Mouse (Mus musculus): ENCODE measurements around the gene Snrpb2.
A peak's percentile ranks its signal among the peaks of the same experiment; 100 is the strongest.

The Snrpb2 gene

DNA sequence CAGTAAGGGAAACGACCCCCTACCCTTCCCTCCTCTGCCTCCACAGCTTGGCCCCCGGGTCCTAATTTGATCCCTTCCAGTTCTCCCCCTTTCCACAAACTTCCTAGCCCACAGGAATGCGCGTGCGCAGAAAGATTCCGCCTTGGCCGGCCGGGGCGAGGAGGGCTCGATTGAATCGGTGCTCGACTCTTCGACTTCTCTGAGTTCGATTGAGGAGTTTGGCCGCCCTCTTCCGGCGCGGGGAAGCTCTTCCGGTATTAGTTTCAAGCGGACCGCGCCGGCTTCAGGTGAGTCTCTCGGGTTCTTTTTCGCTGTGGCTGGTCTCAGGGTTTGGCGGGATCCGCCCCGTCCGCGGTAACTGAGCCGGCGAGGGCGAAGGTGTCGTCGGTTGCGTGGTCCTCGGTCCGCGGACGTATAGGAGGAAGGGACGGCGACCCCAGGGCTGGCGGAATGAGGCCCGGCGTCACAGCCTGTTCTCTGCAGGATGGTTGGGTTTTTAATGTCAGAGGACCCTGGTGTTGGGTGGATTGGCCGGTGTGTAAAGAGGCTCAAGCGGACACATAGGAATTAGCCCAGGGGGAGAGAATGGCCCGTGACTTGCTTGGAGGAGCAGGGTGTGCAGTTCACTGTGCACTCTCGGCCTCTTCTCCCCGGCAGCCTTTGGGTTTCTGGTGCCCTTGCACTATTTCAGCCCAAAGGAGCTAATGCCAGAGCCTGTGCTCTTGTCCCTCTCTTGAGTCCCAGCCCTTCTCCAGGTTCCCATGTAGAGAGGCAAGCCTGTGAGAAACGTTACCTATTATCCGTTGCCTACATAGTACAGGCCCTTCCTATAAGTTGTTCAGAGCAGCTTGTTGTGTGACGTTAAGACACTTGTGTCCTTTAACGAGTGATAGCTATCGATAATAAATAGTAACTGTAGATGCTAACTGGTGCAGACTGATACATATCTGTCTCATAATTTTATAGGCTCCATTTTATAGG, at the start of gene Snrpb2:
Gene Snrpb2 (plus strand): TSS at position 228 of the 981 bp plus-strand sequence.
- DNase-seq = peak; percentile 79

DNA sequence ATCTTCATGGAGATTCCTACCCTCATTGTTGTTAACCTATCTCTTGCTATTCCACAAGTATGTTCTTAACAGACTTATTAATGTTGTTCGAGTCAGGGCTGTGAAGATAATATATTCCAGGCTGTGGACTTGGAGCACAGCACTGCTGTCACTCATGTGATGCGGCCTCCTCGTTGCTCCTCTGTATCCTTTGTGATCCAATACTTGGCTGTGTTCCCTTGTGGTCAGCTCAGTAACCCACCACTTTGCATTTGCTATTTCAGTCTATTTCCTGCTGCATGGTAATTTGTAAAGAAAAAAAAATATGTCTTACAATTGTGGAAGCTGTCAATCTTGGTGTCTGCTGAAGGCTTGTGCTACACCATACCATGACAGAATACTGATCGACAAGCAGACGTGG, 49.8 kb upstream of the Snrpb2 start:
- DNase-seq = no peak

DNA sequence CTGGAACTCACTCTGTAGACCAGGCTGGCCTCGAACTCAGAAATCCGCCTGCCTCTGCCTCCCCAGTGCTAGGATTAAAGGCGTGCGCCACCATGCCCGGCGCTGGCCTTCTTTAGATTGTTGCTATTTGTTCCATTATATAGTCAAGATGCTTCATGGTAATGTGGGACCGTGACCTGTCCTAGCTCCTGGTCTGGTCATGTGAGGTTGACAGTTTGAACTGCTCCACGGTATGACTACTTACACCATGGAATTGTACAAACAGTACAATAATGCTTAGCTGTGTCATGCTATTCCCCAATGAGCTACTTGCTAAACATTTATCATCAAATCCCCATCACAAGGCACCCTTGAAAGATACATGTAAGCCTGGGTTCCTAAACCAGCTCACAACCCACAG, 44.8 kb upstream of the Snrpb2 start:
- DNase-seq = no peak

DNA sequence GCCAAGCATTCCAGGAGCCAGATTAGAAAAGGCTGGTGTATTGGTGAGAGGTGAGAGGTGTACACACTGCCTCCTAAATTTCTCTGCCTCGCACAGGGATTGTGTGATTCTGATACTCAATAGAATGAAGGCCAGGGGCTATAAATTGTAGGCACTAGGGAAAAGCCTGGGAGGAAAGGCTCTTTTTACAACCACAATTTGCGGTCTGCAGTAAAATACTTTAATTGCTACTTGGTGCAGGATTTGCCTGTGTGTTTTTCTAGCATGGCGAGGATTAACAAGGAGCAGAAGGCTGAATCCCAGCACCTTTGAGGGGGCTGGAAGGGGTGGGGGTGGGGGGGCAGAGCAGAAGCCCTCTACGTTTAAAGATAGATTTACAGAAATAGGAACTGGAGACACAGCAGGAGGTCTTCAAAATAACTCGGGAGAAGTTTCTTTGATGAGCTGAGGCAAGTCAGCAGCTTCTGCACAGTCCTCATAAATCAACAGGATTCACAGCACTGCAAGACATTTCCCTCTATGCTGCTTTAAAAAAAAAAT, 44.2 kb upstream of the Snrpb2 start:
- DNase-seq = no peak

DNA sequence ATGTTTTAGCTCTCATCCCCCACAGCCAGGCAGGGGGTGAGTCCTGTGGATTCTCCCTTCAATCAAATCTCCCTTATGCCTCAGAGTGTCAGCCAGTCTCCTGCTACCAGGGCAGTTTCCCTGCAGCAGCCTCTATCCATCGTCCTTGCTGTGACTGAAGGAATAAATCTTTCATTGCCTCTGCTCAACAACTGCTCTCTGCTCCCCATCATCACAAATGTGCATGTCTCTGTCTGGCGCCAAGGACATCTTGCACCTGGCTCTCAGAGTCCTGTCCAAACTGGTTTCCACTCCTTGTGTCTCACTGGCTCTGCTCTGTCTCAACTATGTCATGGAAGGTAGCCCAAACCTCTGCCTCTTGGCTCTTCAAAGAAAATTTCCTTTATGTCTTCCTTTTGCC, 43.1 kb upstream of the Snrpb2 start:
- DNase-seq = no peak

DNA sequence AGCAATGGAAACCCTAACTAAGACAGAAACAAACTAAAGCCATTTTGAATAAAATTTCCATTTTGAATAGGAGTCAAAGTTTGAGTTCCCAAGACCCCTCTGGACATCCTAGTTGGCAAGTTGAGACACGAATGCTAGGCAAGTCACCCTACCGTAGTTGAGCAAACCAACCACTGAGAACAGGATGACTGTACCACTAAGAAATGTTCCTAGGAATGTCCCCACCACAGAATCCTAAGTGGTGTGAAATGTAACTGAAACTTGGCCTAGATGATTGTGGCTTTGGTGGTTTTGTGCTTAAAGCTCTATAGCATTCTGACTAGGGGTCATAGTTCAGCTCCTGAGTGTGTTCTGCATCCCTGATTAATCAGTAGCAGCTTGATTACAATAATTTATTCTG, 39.5 kb upstream of the Snrpb2 start:
- DNase-seq = no peak

DNA sequence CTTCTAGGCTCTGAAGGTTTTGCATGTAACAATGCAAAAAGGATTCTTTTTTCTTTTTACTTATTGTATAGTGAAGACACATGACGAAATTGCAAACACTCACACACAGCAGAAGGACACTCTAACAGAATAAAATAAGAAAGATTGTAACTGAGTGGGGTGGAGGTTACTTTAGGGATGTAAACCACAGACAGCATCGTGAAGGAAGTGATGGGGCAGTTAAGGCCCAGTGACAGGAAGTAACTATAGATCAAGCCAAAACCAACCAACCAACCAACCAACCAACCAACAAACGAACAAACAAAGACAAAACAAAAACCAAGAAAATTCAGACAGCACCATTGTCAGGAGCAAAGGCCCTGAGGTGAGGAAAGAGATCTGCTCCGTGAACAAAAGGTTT, 38.6 kb upstream of the Snrpb2 start:
- DNase-seq = no peak

DNA sequence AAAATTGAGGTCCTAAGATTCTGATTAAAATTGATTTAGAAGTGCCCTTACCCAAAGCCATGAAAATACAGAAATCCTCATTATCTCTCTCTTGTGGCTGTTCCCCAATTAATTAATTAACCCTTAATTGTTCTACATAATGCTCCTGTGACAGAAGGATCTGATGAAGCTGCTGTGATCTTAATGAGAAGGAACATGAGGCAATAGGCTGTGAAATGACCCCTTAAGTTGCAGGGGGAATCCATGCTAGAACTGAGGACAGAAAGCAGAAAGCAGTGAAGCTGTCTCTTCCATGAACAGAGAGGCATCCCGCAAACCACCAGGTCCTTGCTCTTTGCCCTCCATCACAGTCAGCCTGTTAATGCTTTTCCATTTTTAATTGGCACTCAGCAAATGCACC, 31.6 kb upstream of the Snrpb2 start:
- no peak for DNase-seq

DNA sequence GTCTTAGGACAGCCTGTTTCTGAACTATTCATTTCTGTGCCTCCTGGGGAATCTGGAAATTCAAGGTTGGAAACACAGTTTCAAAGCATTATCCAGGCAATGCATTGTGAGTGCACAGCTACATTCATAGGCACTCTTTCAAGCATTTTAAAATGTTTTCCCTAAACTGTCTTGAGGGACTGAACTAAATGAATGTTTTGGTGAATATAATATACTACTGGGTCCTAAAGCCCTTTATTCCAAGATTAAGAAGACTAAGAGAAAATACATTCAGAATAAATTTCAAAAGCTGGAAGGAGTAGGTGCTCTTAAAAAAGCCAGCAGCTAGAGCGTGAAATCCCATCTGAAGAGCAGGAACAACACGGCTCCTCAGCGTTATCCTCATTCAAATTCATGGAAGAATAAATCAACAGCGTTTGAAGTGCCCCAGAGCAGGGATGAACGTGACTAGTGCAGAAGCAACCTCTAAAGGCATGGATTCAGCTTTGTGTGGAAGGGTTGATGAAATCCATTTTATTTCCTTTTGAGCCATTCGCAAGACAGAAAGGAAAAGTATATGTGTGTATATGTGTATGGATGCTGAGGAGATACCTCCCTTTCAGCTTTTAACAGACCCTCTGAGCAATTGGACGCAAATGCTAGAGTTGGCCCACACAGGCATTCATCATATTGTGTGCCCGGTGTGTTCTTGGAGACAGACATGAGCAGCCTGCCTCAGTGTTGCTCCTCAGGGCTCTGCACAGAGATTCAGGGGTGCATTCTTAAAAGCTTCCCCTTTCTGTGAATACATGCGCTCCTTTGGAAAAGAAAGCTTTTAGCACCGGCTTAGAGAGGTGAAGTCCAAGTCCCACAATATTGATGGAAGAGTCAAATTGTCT, 30.2 kb upstream of the Snrpb2 start:
- no peak for DNase-seq

DNA sequence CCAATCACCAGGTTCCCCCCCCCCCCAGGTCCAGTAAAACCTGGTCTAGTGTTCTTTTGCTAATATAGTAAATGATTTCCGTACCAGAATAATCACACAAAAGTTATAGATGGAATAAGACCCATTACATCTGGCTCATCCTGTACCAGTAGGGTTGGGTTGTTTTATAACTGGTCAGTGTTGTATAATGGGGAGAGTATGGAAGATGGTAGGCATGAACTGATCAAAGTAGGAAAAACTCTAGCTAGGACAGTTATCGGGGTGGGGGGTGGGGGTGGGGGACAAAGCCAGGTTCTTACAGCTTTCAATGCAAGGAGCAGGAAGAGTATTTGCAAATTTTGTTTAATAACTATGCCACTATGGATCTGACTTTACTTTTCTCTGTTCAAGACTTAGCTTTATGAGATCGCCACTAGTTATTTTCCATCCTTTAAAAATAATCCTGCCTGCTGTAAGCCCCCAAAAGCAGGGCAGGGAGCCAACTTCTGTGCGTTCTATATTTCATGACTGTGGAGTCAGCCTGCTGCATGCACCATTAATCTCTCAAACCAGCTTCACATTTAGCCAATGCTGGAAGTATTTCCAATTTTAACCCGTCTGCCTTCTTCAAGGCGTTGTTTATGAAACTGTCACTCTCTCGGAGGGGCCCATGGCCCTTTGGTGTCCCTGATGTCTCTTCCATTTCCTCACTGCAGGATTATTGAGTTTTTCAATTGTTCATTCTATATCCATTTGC, 28.3 kb upstream of the Snrpb2 start:
- DNase-seq = no peak

DNA sequence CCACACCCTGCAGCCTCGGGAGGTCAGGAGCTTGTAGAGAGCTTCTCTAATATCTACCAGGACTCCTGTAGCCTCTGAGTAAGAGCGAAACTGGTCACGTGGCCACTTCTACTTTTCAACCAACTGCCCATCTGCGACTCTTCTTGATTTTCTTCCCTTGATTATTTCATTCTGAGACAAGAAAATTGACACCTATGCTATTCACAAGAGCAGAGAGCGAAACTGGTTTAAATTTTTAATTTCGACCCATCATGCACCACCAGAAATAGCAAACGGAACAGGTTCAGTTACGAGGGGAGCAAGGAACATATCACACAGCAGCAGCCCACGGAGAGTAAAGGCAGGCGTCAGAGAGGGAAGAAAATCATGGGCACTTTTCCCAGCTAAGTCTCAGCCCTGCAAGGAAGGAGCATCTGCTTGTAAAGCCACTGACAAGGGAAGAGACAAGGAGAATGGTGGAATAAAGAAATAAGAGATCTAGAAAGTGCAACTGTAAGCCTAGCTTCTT, 27.7 kb upstream of the Snrpb2 start:
- DNase-seq = peak; percentile 42

DNA sequence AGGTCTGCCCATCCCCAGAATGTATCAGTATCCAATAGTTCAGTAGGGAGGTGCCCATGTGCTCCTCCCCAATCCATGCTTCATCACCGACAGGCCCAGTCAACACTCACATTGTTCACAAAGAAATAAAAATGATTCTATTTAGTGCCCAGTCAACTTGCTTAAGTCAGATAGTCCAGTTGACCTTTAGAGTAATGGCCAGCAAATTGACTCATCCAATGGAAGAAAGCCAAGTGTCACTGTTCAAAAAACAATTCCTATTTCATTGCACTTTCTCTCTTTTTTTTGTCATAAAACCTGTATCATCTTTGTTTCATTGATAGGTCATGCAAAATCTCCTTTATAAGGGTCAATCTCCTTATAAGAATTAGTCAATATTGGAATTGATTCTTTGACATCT, 21.2 kb upstream of the Snrpb2 start:
- no peak for DNase-seq

DNA sequence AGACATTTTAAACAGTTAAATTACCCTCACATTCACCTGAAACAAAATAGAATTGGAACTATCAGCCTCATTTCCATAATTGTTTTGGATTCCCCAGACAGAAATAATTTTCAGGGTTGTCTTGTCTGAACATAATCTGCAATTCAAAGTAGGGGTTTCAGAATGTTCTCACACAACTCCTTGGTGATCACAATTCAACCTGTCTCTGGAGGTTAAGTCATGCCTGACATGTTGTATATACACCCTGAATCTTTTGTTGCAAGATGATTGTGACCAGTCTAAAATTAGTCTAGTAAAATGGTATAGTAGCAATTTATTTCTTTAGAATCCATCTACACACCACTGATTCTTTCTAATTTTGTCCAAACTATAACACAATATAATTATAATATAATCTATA, 7.6 kb upstream of the Snrpb2 start:
- no peak for DNase-seq

DNA sequence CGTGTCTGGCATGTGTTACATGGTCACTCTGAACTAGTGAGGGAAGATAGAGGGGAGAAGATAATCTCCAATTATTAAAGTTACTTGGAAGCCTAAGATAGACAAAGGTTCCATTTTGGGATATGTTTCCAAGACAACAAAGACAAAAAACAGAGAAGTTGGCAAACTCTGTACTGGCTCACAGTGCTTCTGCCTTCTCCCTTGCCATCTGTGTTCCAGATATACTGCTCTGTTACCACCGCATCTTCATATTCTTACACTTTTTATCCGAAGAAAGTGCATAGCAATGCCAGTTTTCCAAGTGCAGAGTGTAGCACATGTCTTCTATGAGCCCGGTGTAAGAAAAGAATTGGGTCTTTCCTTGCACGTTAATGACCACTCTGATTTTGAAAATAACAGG, 6.1 kb upstream of the Snrpb2 start:
- peak; percentile 55 for DNase-seq

DNA sequence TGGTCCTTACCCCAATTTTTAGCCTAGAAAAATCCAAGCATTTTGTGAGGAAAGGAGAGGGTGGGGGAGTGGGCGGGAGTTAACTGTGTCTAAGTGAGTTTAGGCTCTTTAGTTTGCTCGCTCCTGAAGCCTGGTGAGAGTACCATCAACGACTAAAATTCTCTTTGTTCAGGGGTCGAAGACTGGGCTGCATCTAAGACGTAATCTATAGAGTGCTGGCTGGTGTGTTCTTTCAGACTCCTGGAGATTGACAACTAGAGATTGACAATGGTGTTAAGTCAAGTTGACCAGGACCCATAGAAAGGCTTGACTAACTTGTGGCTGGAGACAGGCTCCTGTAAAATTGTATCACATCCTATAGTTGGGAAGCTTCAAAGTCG, 417 bp upstream of the Snrpb2 start:
- DNase-seq = no peak

DNA sequence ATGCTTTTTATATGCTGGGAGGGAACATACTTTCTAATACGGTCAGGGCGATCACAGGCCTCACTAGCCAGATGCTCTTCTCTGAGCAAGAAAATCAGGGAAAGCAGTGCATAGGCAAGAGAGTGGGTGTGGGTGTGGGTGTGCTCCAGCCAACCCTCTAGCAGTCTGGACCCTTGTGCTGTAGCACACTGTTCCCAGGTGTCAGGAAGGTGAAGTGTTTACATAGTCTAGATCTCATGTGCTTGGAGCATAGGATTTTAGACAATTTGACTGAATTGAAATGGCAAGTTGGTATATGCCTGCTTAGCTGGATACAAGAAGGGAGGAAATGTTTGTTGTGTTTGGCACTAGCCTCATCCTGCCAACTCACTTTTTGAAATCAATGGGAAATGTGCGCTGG, 3.1 kb downstream of the Snrpb2 start:
- no peak for DNase-seq

DNA sequence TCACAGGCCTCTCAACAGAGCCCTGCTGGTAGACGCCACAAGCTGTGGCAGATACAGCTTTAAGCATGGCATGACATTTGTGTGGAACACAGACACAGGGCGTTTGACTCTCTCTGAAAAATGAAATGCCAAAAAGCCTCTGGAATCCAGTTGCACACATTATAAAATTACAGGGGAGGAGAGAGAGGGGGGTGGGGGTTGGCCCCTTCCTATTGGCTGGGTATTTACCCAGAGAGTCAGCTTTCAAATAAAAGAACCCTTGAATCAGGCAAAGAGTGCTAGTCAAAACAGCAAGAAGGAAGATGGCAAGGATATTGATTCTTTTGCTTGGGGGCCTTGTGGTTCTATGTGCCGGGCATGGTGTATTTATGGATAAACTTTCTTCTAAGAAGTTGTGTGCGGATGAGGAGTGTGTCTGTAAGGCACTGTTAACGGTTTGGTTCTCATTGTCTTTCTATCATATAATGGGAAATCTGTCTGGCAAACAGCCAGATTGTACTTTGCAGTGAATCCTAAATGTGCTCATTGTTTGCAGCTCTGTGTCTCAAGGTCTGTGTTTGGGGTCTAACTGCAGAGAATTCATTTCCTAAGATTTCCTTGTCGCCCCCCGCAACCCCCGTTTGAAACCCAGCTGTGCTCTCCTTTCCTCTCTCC, 15.5 kb downstream of the Snrpb2 start, which contains the start of gene Otor:
Gene Otor (plus strand): TSS at position 276 of the 654 bp plus-strand sequence.
- DNase-seq = no peak

DNA sequence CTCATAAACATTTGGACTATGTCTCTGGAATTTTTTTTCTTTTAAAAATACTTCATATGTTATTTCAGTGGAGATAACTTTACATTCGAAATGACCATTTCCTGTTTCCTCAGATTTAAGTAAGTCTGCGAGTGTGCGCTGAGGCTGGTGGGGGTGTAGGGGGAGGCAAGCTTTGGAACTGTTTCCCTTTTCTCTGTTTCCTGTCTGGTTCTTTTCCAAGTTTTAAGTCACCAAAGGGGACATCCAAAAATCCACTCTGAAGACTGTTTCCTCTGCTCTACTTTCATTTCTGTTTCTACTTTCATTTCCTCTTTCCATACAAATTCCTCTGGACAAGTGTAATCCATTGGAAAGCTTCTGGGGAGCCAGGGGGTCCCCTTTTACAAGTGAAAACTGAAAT, 18.9 kb downstream of the Snrpb2 start:
- no peak for DNase-seq

DNA sequence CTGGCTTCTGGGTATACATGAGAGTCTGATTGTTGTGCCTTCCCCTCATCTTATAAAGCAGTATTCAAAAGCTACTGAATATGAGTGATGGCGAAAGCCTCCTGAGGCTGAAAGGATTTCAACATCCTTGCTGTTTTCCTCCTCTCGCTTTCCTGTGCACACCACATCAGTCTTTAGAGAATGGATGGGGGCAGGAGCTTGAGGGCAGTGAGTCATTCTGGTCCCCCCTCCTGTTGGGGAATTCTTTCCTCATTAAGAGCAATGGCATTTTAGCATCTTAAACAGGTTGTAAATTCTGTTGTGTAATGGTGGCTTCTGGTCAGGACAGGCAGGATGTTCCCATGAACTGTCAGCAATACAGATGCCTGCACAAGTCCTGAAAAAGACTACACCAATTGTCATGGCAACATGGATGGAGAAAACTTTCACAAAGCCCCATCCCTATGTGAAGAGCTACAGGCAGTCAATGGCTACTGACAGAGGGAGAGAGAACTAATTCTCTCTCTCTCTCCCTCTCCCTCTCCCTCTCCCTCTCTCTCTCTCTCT, 22.1 kb downstream of the Snrpb2 start:
- DNase-seq = no peak

DNA sequence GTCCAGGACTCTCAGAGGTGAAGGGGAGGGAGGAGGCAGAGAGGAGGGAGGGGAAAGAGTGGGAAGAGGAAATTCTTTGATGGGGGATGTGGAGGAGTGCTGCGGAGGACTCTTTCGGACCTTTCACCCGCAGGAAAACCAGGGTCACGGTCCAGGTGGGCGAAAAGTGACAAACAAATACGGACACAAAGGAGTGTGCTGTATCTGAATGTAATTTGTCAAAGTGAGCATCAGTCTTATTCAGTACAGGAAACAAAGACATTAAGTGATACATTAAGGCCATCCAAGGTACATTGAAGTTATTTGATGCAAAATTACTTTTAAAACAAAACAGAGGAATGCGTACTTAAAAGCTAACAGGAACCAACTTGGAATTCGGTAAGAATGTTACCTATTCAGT, 27.0 kb downstream of the Snrpb2 start:
- DNase-seq = no peak

DNA sequence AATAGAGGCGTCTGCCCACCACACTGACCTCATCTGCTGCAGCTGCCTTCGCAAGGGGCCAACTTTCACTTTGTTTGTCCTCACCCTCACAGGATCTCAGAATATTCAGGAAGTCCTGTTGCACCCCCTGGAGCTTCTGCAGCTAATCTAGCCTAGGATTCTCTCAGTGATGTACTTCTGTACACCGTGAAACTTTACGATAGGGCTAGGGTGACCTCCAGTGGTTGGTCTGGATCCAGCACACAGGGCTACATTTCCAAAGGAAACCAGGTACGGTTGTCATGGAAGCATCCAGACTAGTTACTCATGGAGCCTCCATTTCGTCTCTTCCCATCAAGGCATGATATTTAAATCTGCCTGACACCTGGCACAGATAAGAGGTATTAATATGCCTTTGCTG, 30.9 kb downstream of the Snrpb2 start:
- DNase-seq = peak; percentile 80

DNA sequence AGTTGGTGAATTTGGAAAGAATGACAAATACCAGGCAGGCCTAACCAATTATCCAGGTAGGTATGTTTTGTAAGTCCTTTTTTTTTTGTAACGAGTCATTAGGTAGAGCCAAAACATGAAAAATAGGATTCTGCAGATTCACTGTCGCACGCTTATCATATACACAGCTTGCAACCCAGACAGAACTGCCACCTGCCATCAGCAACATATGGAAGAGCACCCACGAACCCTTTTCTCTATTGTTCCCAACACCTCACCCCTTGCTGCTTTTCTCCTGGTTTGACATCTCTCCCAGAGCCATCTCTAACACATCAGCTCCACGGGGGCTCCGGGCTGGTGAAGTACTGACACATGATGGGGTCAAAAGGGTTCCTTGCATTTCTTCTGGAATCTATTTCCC, 31.9 kb downstream of the Snrpb2 start:
- DNase-seq = peak; percentile 16

All from layer of hippocampus, adult 9-11 months (tissue).